Mouse (Mus musculus): ENCODE measurements around the gene 2810408A11Rik. TPM values are rescaled to one million over a fixed set of nuclear protein-coding genes. Genes with fewer than 3 reads are reported as not detected.
A peak's percentile ranks its signal among the peaks of the same experiment; 100 is the strongest.
"Not testable (repeated sequence)": the region's sequence is repeated elsewhere in the genome, so short reads cannot be mapped to it uniquely, and the experiment has no call there.

2810408A11Rik gene
- polyA plus RNA-seq, 1 experiment from 2014 or later, result 5.3 TPM

DNA sequence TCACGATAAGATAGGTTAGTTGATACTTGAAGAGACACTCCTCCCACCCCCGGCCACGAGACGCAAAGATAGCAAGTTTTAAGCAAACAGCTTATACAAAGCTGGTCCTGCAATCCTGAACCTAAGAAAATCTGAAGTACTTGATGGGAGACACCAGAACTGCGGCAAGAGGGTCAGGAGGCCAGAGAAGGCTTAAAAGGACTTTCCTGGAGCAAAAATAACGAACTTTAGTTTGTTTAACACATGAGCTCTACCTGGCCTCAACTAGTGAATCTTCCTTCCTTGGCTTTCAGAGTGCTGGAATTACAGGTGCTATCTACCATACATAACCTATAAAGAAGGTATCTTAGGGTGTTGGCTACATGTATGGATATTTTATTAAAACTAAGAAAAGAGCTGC is 33.9 kb upstream of the 2810408A11Rik start:
- peak overlapping the region; percentile 55; the same call in 1 of the 2 replicates for H3K4me3 ChIP-seq (ENCODE audit: low read depth, low read length)
- no peak overlapping the region; the same call in 1 of the 2 replicates for H3K9ac ChIP-seq (ENCODE audit: low read depth, low read length)
- WGBS (ENCODE audit: insufficient replicate concordance), result 22% methylated on average over 6 of the region's 6 CpGs
- peaks cover 16% of the 10 kb centered on the region for H3K4me1 ChIP-seq (ENCODE audit: control insufficient read depth, insufficient read depth, low read length)
- no peaks in the 10 kb centered on the region for H3K9me3 ChIP-seq (replicated peaks; ENCODE audit: control insufficient read depth, low read length)
- H3K27me3 ChIP-seq (ENCODE audit: control insufficient read depth, insufficient read depth, low read length), result peaks cover 43% of the 10 kb centered on the region
- ATAC-seq (replicated peaks; ENCODE audit: insufficient number of reproducible peaks, low FRiP score, low TSS enrichment), result no peak
- no peak overlapping the region for H3K27ac ChIP-seq (ENCODE audit: low read depth, low read length)
- peak overlapping the region; percentile 99 for H3K4me2 ChIP-seq
- no peaks in the 10 kb centered on the region for H3K36me3 ChIP-seq (ENCODE audit: control insufficient read depth, insufficient read depth, low read length)

DNA sequence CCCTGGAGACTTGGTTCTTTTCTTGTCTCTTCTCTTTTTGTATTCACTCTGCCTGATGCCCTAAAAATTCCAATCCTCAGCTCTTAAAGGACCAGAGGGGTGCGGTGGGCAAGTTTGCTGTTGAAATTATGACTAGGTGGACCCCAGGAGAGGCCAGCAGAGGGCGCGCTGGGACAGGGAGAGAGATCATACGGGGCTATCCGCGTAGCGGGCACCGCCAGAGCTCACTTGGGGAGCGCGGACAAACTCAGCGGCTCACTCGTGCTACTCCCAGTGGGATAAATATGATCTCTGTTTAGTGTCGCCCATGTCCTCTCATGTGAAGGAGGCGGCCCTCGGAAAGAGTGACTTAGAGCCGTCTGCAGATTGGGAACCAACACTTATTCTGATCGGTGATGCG is 33.4 kb upstream of the 2810408A11Rik start:
- H3K27ac ChIP-seq (ENCODE audit: low read depth, low read length), result no peak overlapping the region
- H3K9ac ChIP-seq (ENCODE audit: low read depth, low read length), result no peak overlapping the region
- peak overlapping the region; percentile 21 for H3K4me3 ChIP-seq (ENCODE audit: low read depth, low read length)

DNA sequence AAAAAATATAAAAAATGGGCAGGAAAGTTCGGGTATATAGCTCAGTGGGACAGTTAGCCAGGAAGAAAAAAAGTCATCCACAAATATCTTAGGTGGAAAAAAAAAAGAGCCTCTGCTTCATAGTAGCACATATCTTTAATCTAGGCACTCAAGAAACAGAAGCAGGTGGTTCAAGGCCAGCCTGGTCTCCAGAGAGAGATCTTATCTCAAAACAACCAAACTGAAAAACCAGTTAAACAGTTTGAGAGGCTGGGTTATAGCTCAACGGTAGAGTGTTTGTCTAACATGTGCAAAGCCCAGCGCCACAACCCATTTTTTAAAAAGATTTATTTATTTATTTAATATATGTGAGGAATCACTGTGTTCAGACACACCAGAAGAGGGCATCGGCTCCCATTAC is 32.3 kb upstream of the 2810408A11Rik start:
- ATAC-seq (replicated peaks; ENCODE audit: insufficient number of reproducible peaks, low FRiP score, low TSS enrichment), result no peak
- Histone ChIP-seq H3K9ac (ENCODE audit: low read depth, low read length) (no peak overlapping the region), H3K36me3 (ENCODE audit: control insufficient read depth, insufficient read depth, low read length) (no peaks in the 10 kb centered on the region), H3K4me3 (ENCODE audit: low read depth, low read length) (no peak overlapping the region), H3K27me3 (ENCODE audit: control insufficient read depth, insufficient read depth, low read length) (peaks cover 29% of the 10 kb centered on the region), H3K9me3 (replicated peaks; ENCODE audit: control insufficient read depth, low read length) (no peaks in the 10 kb centered on the region), H3K4me2 (no peak overlapping the region), H3K27ac (ENCODE audit: low read depth, low read length) (no peak overlapping the region), H3K4me1 (ENCODE audit: control insufficient read depth, insufficient read depth, low read length) (peaks cover 16% of the 10 kb centered on the region)
- 66% methylated on average over 4 of the region's 4 CpGs for WGBS (ENCODE audit: insufficient replicate concordance)

More for the DNA sequence above, 33.4 kb upstream of the 2810408A11Rik start:
- Histone ChIP-seq H3K4me1 (ENCODE audit: control insufficient read depth, insufficient read depth, low read length) (peaks cover 16% of the 10 kb centered on the region), H3K4me2 (peak overlapping the region; percentile 99), H3K36me3 (ENCODE audit: control insufficient read depth, insufficient read depth, low read length) (no peaks in the 10 kb centered on the region), H3K9me3 (replicated peaks; ENCODE audit: control insufficient read depth, low read length) (no peaks in the 10 kb centered on the region), H3K27me3 (ENCODE audit: control insufficient read depth, insufficient read depth, low read length) (peaks cover 40% of the 10 kb centered on the region)
- ATAC-seq (replicated peaks; ENCODE audit: insufficient number of reproducible peaks, low FRiP score, low TSS enrichment), result no peak
- WGBS (ENCODE audit: insufficient replicate concordance), result 1% methylated on average over 18 of the region's 18 CpGs

DNA sequence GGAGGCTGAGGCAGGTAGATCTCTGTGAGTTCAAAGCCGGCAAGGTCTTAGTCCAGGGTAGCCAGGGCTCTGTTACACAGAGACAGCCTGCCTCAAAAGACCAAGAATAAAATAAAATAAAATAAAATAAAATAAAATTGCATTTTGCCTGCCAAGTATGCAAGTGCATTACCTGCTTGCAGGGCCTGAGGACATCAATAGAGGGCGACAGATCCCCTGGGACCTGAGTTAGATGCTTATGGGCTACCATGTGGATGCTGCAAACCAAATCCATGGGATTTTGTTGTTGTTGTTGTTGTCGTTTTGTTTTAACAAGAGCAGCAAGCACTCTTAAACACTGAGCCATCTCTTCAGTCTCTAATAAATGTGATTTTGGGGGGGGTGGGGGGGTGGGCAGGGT is 31.5 kb upstream of the 2810408A11Rik start:
- no peak for ATAC-seq (replicated peaks; ENCODE audit: insufficient number of reproducible peaks, low FRiP score, low TSS enrichment)
- H3K36me3 ChIP-seq (ENCODE audit: control insufficient read depth, insufficient read depth, low read length), result no peaks in the 10 kb centered on the region
- no peaks in the 10 kb centered on the region for H3K9me3 ChIP-seq (replicated peaks; ENCODE audit: control insufficient read depth, low read length)
- peaks cover 16% of the 10 kb centered on the region for H3K4me1 ChIP-seq (ENCODE audit: control insufficient read depth, insufficient read depth, low read length)
- no peak overlapping the region for H3K4me2 ChIP-seq
- H3K4me3 ChIP-seq (ENCODE audit: low read depth, low read length), result no peak overlapping the region
- H3K27ac ChIP-seq (ENCODE audit: low read depth, low read length), result no peak overlapping the region
- peaks cover 26% of the 10 kb centered on the region for H3K27me3 ChIP-seq (ENCODE audit: control insufficient read depth, insufficient read depth, low read length)
- H3K9ac ChIP-seq (ENCODE audit: low read depth, low read length), result no peak overlapping the region
- WGBS (ENCODE audit: insufficient replicate concordance), result 37% methylated on average over 3 of the region's 3 CpGs

DNA sequence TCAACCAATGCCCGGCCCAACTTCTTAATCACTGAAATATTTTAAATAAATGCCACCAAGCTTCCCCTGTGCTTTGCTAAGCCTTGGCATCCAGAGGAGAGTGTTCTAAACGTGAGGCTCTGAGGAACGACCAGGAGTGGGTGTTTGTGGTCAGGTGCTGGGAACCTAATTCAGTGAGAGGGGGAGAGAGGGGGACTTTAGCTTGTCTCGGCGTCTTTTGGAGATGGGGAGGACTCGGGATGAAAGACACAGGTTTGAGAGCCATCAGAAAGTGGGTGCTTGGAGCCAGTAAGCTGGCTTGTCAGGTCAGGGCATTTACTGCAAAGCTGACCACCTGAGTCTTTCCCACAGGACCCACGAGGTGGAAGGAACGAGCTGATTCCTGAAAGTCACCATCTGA is 31.0 kb upstream of the 2810408A11Rik start:
- no peaks in the 10 kb centered on the region for H3K36me3 ChIP-seq (ENCODE audit: control insufficient read depth, insufficient read depth, low read length)
- no peak overlapping the region for H3K9ac ChIP-seq (ENCODE audit: low read depth, low read length)
- H3K9me3 ChIP-seq (replicated peaks; ENCODE audit: control insufficient read depth, low read length), result no peaks in the 10 kb centered on the region
- no peak for ATAC-seq (replicated peaks; ENCODE audit: insufficient number of reproducible peaks, low FRiP score, low TSS enrichment)
- no peak overlapping the region for H3K27ac ChIP-seq (ENCODE audit: low read depth, low read length)
- H3K4me1 ChIP-seq (ENCODE audit: control insufficient read depth, insufficient read depth, low read length), result peaks cover 13% of the 10 kb centered on the region
- H3K4me3 ChIP-seq (ENCODE audit: low read depth, low read length), result no peak overlapping the region
- WGBS (ENCODE audit: insufficient replicate concordance), result 71% methylated on average over 8 of the region's 8 CpGs
- no peak overlapping the region for H3K4me2 ChIP-seq
- H3K27me3 ChIP-seq (ENCODE audit: control insufficient read depth, insufficient read depth, low read length), result peaks cover 21% of the 10 kb centered on the region

DNA sequence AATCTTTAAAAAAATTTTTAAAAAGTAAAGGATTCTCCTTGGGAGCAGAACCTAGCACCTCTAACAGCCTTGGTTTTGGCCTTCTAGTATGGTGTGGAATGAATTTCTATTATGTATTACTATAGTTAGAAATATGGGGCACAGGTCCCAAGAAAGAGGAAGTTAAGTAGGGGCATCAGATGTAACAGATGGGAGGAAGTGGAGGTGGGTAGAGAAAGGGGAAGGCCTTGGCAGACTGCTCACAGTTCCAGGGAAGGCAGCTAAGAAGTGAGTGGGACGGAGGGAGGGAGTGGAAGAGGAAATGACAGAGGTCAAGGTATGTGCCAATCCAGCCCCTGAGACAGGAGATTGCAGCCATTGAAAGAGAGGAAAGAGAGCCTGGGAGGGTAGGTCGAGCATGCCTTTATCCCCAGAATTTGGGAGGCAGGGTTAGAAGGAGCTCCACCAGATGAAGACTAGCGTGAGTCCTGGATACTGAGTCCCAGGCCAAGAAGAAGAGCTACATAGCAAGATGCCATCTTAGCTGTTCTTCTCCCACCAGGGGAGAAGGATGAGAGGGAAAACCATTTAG is 30.3 kb upstream of the 2810408A11Rik start:
- H3K4me3 ChIP-seq (ENCODE audit: low read depth, low read length), result no peak overlapping the region

DNA sequence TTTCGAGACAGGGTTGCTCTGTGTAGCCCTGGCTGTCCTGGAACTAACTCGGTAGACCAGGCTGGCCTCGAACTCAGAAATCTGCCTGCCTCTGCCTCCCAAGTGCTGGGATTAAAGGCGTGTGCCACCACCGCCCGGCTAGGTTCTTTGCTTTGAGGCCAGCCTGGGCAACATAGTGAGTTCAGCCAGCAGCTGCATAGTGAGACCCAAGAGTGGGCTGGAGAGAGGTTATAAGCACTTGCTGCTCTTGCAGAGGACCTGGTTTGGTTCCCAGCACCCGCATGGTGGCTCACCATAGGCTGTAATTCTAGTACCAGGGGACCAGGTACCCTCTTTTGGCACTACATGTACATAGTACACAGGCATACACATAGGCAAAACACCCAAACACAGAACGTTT is 29.4 kb upstream of the 2810408A11Rik start:
- not testable (repeated sequence) for H3K27me3 ChIP-seq (ENCODE audit: control insufficient read depth, insufficient read depth, low read length); H3K27ac ChIP-seq (ENCODE audit: low read depth, low read length); H3K9ac ChIP-seq (ENCODE audit: low read depth, low read length); H3K4me2 ChIP-seq; H3K4me1 ChIP-seq (ENCODE audit: control insufficient read depth, insufficient read depth, low read length); H3K9me3 ChIP-seq (replicated peaks; ENCODE audit: control insufficient read depth, low read length); ATAC-seq (replicated peaks; ENCODE audit: insufficient number of reproducible peaks, low FRiP score, low TSS enrichment); H3K4me3 ChIP-seq (ENCODE audit: low read depth, low read length); H3K36me3 ChIP-seq (ENCODE audit: control insufficient read depth, insufficient read depth, low read length)
- 85% methylated on average over 8 of the region's 8 CpGs for WGBS (ENCODE audit: insufficient replicate concordance)

More for the DNA sequence above, 30.3 kb upstream of the 2810408A11Rik start:
- H3K4me2 ChIP-seq, result no peak overlapping the region
- H3K9ac ChIP-seq (ENCODE audit: low read depth, low read length), result no peak overlapping the region
- 51% methylated on average over 3 of the region's 3 CpGs for WGBS (ENCODE audit: insufficient replicate concordance)
- H3K27ac ChIP-seq (ENCODE audit: low read depth, low read length), result no peak overlapping the region
- no peaks in the 10 kb centered on the region for H3K9me3 ChIP-seq (replicated peaks; ENCODE audit: control insufficient read depth, low read length)
- H3K36me3 ChIP-seq (ENCODE audit: control insufficient read depth, insufficient read depth, low read length), result no peaks in the 10 kb centered on the region
- H3K4me1 ChIP-seq (ENCODE audit: control insufficient read depth, insufficient read depth, low read length), result peaks cover 6% of the 10 kb centered on the region; the same call in 1 of the 2 replicates
- ATAC-seq (replicated peaks; ENCODE audit: insufficient number of reproducible peaks, low FRiP score, low TSS enrichment), result no peak
- peaks cover 14% of the 10 kb centered on the region for H3K27me3 ChIP-seq (ENCODE audit: control insufficient read depth, insufficient read depth, low read length)

DNA sequence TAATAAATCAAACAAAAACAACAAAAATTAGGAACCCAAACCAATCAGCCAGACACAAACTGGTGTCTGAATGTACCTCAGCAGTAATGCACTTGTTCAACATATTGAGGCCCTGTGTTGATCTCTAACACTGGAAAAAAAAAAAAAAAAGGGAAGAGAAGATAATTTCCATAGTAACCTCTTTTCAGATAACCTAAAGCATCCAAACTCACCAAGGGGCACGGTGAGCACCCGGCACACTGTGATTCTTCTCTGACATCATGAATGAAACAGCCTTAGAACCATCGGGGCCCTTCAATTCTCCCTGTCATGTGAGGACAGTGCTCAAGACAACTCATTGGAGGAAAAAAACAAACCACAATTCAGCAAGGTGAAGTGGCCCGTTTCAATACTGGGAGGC is 28.9 kb upstream of the 2810408A11Rik start:
- ATAC-seq (replicated peaks; ENCODE audit: insufficient number of reproducible peaks, low FRiP score, low TSS enrichment), result no peak
- 30% methylated on average over 4 of the region's 4 CpGs for WGBS (ENCODE audit: insufficient replicate concordance)
- Histone ChIP-seq H3K4me3 (ENCODE audit: low read depth, low read length) (no peak overlapping the region), H3K27me3 (ENCODE audit: control insufficient read depth, insufficient read depth, low read length) (peaks cover under 1% of the 10 kb centered on the region; the same call in 1 of the 2 replicates), H3K36me3 (ENCODE audit: control insufficient read depth, insufficient read depth, low read length) (no peaks in the 10 kb centered on the region), H3K9ac (ENCODE audit: low read depth, low read length) (no peak overlapping the region), H3K9me3 (replicated peaks; ENCODE audit: control insufficient read depth, low read length) (no peaks in the 10 kb centered on the region), H3K4me2 (no peak overlapping the region), H3K27ac (ENCODE audit: low read depth, low read length) (no peak overlapping the region), H3K4me1 (ENCODE audit: control insufficient read depth, insufficient read depth, low read length) (no peaks in the 10 kb centered on the region)

DNA sequence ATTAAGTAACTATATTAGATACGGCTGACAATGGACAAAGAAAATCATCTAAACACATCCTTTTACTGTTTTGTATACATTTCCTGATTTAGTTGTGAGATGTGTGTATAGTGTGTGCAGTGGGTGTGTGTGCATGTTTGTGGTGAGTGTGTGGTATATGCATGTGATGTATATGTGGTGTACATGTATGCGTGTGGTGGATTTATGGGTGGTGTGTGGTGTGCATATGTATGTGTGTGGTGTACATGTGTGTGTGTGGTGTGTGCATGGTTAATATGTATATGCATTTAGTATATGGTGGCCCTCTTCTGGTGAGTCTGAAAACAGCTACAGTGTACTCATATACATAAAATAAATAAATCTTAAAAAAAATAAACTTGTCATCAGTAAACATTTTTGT is 26.7 kb upstream of the 2810408A11Rik start:
- Histone ChIP-seq H3K36me3 (ENCODE audit: control insufficient read depth, insufficient read depth, low read length) (no peaks in the 10 kb centered on the region), H3K9me3 (replicated peaks; ENCODE audit: control insufficient read depth, low read length) (no peaks in the 10 kb centered on the region), H3K4me3 (ENCODE audit: low read depth, low read length) (no peak overlapping the region), H3K27me3 (ENCODE audit: control insufficient read depth, insufficient read depth, low read length) (no peaks in the 10 kb centered on the region), H3K4me2 (no peak overlapping the region), H3K27ac (ENCODE audit: low read depth, low read length) (no peak overlapping the region), H3K4me1 (ENCODE audit: control insufficient read depth, insufficient read depth, low read length) (peaks cover under 1% of the 10 kb centered on the region; the same call in 1 of the 2 replicates), H3K9ac (ENCODE audit: low read depth, low read length) (no peak overlapping the region)
- WGBS (ENCODE audit: insufficient replicate concordance), result 89% methylated on average over 2 of the region's 2 CpGs
- no peak for ATAC-seq (replicated peaks; ENCODE audit: insufficient number of reproducible peaks, low FRiP score, low TSS enrichment)
